Mouse (Mus musculus) heart, embryonic 16.5 days (tissue): ENCODE measurements around the gene Plekha4. TPM values are rescaled to one million over a fixed set of nuclear protein-coding genes. Genes with fewer than 3 reads are reported as not detected.

Experiments
- ATAC-seq: fragments of 200-750 bp; cut with Nextera tagmentation; replicated peaks from 2 replicates; pipeline ENCODE4 v1.8.0; 2017; ENCODE audit warnings: moderate number of reproducible peaks; ENCODE audit not compliant: insufficient read depth, low FRiP score; ENCODE audit errors: extremely low read depth
- H3K27ac ChIP-seq: fragments of 300-500 bp; sonication (generic); 2 replicates; pipeline ENCODE4 v1.5.1; 2014; ENCODE audit warnings: mild to moderate bottlenecking, low read length, control low read depth, moderate library complexity
- H3K27me3 ChIP-seq: fragments of 300-500 bp; sonication (generic); 2 replicates; pipeline ENCODE4 v1.6.1; 2014; ENCODE audit warnings: low read length, mixed read lengths; ENCODE audit not compliant: control insufficient read depth, insufficient read depth
- H3K36me3 ChIP-seq: fragments of 300-500 bp; sonication (generic); 2 replicates; pipeline ENCODE4 v1.6.1; 2014; ENCODE audit not compliant: control insufficient read depth, insufficient read depth
- H3K4me1 ChIP-seq: fragments of 300-500 bp; sonication (generic); 2 replicates; pipeline ENCODE4 v1.6.1; 2014; ENCODE audit warnings: low read length, mixed read lengths; ENCODE audit not compliant: control insufficient read depth, insufficient read depth
- H3K4me2 ChIP-seq: fragments of 300-500 bp; sonication (generic); 2 replicates; pipeline ENCODE4 v1.6.1; 2014; ENCODE audit warnings: low read depth, mild to moderate bottlenecking, control low read depth, low read length
- H3K4me3 ChIP-seq: fragments of 300-500 bp; sonication (generic); 2 replicates; pipeline ENCODE4 v1.5.1; 2014; ENCODE audit warnings: mild to moderate bottlenecking, control low read depth, low read length
- H3K9ac ChIP-seq: fragments of 300-500 bp; sonication (generic); 2 replicates; pipeline ENCODE4 v1.6.1; 2014; ENCODE audit warnings: low read length, control low read depth
- H3K9me3 ChIP-seq: fragments of 300-500 bp; sonication (generic); replicated peaks from 2 replicates; pipeline ENCODE4 v1.6.1; 2016; ENCODE audit warnings: low read length; ENCODE audit not compliant: control insufficient read depth
- WGBS: fragments of 180-500 bp; shearing (Covaris S2); extraction: QIAGEN DNeasy Blood & Tissue Kit; methylation state at CpG from one replicate; pipeline ENCODE4 v1.1.7; 2014; 5-methylcytosine and 5-hydroxymethylcytosine counted together
- polyA plus RNA-seq: library from polyadenylated mRNA; unstranded; fragments of >200 nt; fragmentation: Nextera tagmentation; extraction: Ambion mirVana; gene quantifications from 2 replicates; pipeline ENCODE4 v1.2.1, GENCODE M21; 2015

Plekha4 gene
- polyA plus RNA-seq, 1 experiment from 2014 or later: 1.3 TPM

- 74% methylated on average over 1 of the region's 1 CpGs for WGBS
- H3K27me3 ChIP-seq: no peaks in the 10 kb centered on the region
These were observed 18.4 kb downstream of the Plekha4 start for GRCm38 (mm10) chr7:45544525-45544924.

GRCm38 (mm10) chr7:45549641-45550436 is 23.7 kb downstream of the Plekha4 start:
- no peak overlapping the region for H3K9ac ChIP-seq

More at GRCm38 (mm10) chr7:45544525-45544924, 18.4 kb downstream of the Plekha4 start:
- Histone ChIP-seq H3K4me2 (no peak overlapping the region), H3K9me3 (no peaks in the 10 kb centered on the region), H3K4me3 (no peak overlapping the region), H3K36me3 (no peaks in the 10 kb centered on the region), H3K9ac (no peak overlapping the region), H3K4me1 (no peaks in the 10 kb centered on the region), H3K27ac (no peak overlapping the region)
- ATAC-seq: no peak

GRCm38 (mm10) chr7:45550821-45551511 is 24.8 kb downstream of the Plekha4 start:
- Histone ChIP-seq H3K4me3 (no peak overlapping the region), H3K36me3 (no peaks in the 10 kb centered on the region), H3K27ac (no peak overlapping the region), H3K4me2 (no peak overlapping the region), H3K4me1 (no peaks in the 10 kb centered on the region), H3K9me3 (no peaks in the 10 kb centered on the region), H3K9ac (no peak overlapping the region), H3K27me3 (no peaks in the 10 kb centered on the region)
- ATAC-seq: no peak
- WGBS: 69% methylated on average over 11 of the region's 11 CpGs

More at GRCm38 (mm10) chr7:45549641-45550436, 23.7 kb downstream of the Plekha4 start:
- no peaks in the 10 kb centered on the region for H3K9me3 ChIP-seq
- H3K36me3 ChIP-seq: no peaks in the 10 kb centered on the region
- 90% methylated on average over 16 of the region's 16 CpGs for WGBS
- no peak overlapping the region for H3K27ac ChIP-seq
- no peak for ATAC-seq
- H3K4me1 ChIP-seq: no peaks in the 10 kb centered on the region
- H3K4me3 ChIP-seq: no peak overlapping the region
- H3K27me3 ChIP-seq: no peaks in the 10 kb centered on the region
- H3K4me2 ChIP-seq: no peak overlapping the region

- ATAC-seq: no peak
- WGBS: 82% methylated on average over 8 of the region's 8 CpGs
- Histone ChIP-seq H3K27ac (no peak overlapping the region), H3K4me3 (no peak overlapping the region), H3K36me3 (no peaks in the 10 kb centered on the region), H3K4me2 (no peak overlapping the region), H3K27me3 (no peaks in the 10 kb centered on the region), H3K9ac (no peak overlapping the region), H3K4me1 (no peaks in the 10 kb centered on the region), H3K9me3 (no peaks in the 10 kb centered on the region)
These were observed 25.4 kb downstream of the Plekha4 start for GRCm38 (mm10) chr7:45551512-45551883.

GRCm38 (mm10) chr7:45553519-45553918 is 27.4 kb downstream of the Plekha4 start:
- no peaks in the 10 kb centered on the region for H3K36me3 ChIP-seq
- no peak for ATAC-seq
- no peak overlapping the region for H3K27ac ChIP-seq

GRCm38 (mm10) chr7:45553990-45554389 is 27.9 kb downstream of the Plekha4 start:
- no peak overlapping the region for H3K9ac ChIP-seq
- no peaks in the 10 kb centered on the region for H3K4me1 ChIP-seq
- no peaks in the 10 kb centered on the region for H3K27me3 ChIP-seq
- no peak overlapping the region for H3K4me2 ChIP-seq
- no peaks in the 10 kb centered on the region for H3K9me3 ChIP-seq
- WGBS: 86% methylated on average over 2 of the region's 2 CpGs
- no peak overlapping the region for H3K4me3 ChIP-seq
- no peak for ATAC-seq
- H3K36me3 ChIP-seq: no peaks in the 10 kb centered on the region
- H3K27ac ChIP-seq: no peak overlapping the region

More at GRCm38 (mm10) chr7:45553519-45553918, 27.4 kb downstream of the Plekha4 start:
- no peaks in the 10 kb centered on the region for H3K27me3 ChIP-seq
- WGBS: 57% methylated on average over 8 of the region's 8 CpGs
- no peak overlapping the region for H3K9ac ChIP-seq
- H3K4me1 ChIP-seq: no peaks in the 10 kb centered on the region
- H3K4me3 ChIP-seq: no peak overlapping the region
- H3K9me3 ChIP-seq: no peaks in the 10 kb centered on the region
- H3K4me2 ChIP-seq: no peak overlapping the region

- H3K36me3 ChIP-seq: no peaks in the 10 kb centered on the region
- no peak within 1 kb of the TSS for H3K4me2 ChIP-seq
- H3K4me1 ChIP-seq: no peaks in the 10 kb centered on the region
- no peak within 1 kb of the TSS for H3K4me3 ChIP-seq
- H3K9me3 ChIP-seq: no peaks in the 10 kb centered on the region
- H3K9ac ChIP-seq: no peak within 1 kb of the TSS
- no peaks in the 10 kb centered on the region for H3K27me3 ChIP-seq
- 44% methylated on average over 8 of the region's 8 CpGs for WGBS
- no peak for ATAC-seq
- H3K27ac ChIP-seq: no peak within 1 kb of the TSS
These were observed 28.6 kb downstream of the Plekha4 start, which contains the start of gene Hsd17b14 for GRCm38 (mm10) chr7:45554744-45555143. Gene Hsd17b14 (plus strand): TSS chr7:45554893.

GRCm38 (mm10) chr7:45555787-45556186 is 29.7 kb downstream of the Plekha4 start:
- Histone ChIP-seq H3K9me3 (no peaks in the 10 kb centered on the region), H3K27me3 (no peaks in the 10 kb centered on the region), H3K27ac (no peak overlapping the region), H3K9ac (no peak overlapping the region), H3K4me3 (no peak overlapping the region), H3K4me2 (no peak overlapping the region), H3K36me3 (no peaks in the 10 kb centered on the region), H3K4me1 (no peaks in the 10 kb centered on the region)
- no peak for ATAC-seq
- WGBS: 20% methylated on average over 8 of the region's 8 CpGs

- no peaks in the 10 kb centered on the region for H3K9me3 ChIP-seq
- 43% methylated on average over 6 of the region's 6 CpGs for WGBS
- no peak overlapping the region for H3K27ac ChIP-seq
- H3K4me1 ChIP-seq: peaks cover 9% of the 10 kb centered on the region
- H3K4me3 ChIP-seq: no peak overlapping the region
- H3K9ac ChIP-seq: no peak overlapping the region
- no peaks in the 10 kb centered on the region for H3K36me3 ChIP-seq
- H3K27me3 ChIP-seq: no peaks in the 10 kb centered on the region
- H3K4me2 ChIP-seq: no peak overlapping the region
- ATAC-seq: no peak
These were observed 32.8 kb downstream of the Plekha4 start for GRCm38 (mm10) chr7:45558907-45559306.
